Mouse (Mus musculus) liver, adult (tissue): ENCODE measurements around the gene Tmem184a.

Experiments
- GATA4 ChIP-seq: IDR thresholded peaks from 2 replicates; pipeline ENCODE4 v1.6.1; 2014; ENCODE audit warnings: mild to moderate bottlenecking, low read length; ENCODE audit not compliant: insufficient replicate concordance

Gene Tmem184a

GRCm38 (mm10) chr5:139819538-139820181 lies at the start of gene Tmem184a:
Tmem184a (minus strand) TSS chr5:139819917.
- TF ChIP-seq GATA4 = no peak

GRCm38 (mm10) chr5:139862759-139863158 lies 43.0 kb upstream of the Tmem184a start:
- TF ChIP-seq GATA4 = no peak

GRCm38 (mm10) chr5:139860328-139861104 lies 40.8 kb upstream of the Tmem184a start:
- TF ChIP-seq GATA4 = no peak

GRCm38 (mm10) chr5:139849626-139850320 lies 30.1 kb upstream of the Tmem184a start:
- TF ChIP-seq GATA4 = no peak

GRCm38 (mm10) chr5:139839142-139839541 lies 19.4 kb upstream of the Tmem184a start:
- no peak for TF ChIP-seq GATA4

- TF ChIP-seq GATA4 = no peak
Measured at GRCm38 (mm10) chr5:139838476-139838892, 18.8 kb upstream of the Tmem184a start.

- TF ChIP-seq GATA4 = no peak
Measured at GRCm38 (mm10) chr5:139835706-139836105, 16.0 kb upstream of the Tmem184a start.

GRCm38 (mm10) chr5:139832125-139832524 lies 12.4 kb upstream of the Tmem184a start:
- TF ChIP-seq GATA4 = no peak

- no peak for TF ChIP-seq GATA4
Measured at GRCm38 (mm10) chr5:139830734-139831133, 11.0 kb upstream of the Tmem184a start.

GRCm38 (mm10) chr5:139829384-139829783 lies 9.7 kb upstream of the Tmem184a start:
- TF ChIP-seq GATA4 = no peak

GRCm38 (mm10) chr5:139827593-139827992 lies 7.9 kb upstream of the Tmem184a start:
- no peak for TF ChIP-seq GATA4

- TF ChIP-seq GATA4 = peak; percentile 17; the same call in 1 of the 2 replicates
Measured at GRCm38 (mm10) chr5:139826357-139827055, 6.8 kb upstream of the Tmem184a start, which contains the start of the genes Gm26938 and Psmg3. Gm26938 (minus strand) TSS chr5:139826407. Psmg3 (minus strand) TSS chr5:139826885.

- no peak for TF ChIP-seq GATA4
Measured at GRCm38 (mm10) chr5:139825947-139826346, 6.2 kb upstream of the Tmem184a start.

- TF ChIP-seq GATA4 = no peak
Measured at GRCm38 (mm10) chr5:139824531-139824930, 4.8 kb upstream of the Tmem184a start.

GRCm38 (mm10) chr5:139821466-139822459 lies 2.0 kb upstream of the Tmem184a start:
- peak; percentile 94 for TF ChIP-seq GATA4
